Mouse (Mus musculus) ES-E14 (cell line): ENCODE data around the gene Map2k2.

Source experiments
- CHD2 ChIP-seq: IDR thresholded peaks from 2 replicates; pipeline ENCODE4 v1.6.1; 2014; ENCODE audit warnings: mild to moderate bottlenecking, low read depth, low read length, inconsistent platforms
- HCFC1 ChIP-seq: IDR thresholded peaks from 2 replicates; pipeline ENCODE4 v1.6.1; 2012; ENCODE audit warnings: low read length, inconsistent platforms, borderline replicate concordance; ENCODE audit not compliant: insufficient read depth
- ZC3H11A ChIP-seq: IDR thresholded peaks from 2 replicates; pipeline ENCODE4 v1.6.1; 2012; ENCODE audit warnings: low read depth, mild to moderate bottlenecking, inconsistent platforms, low read length, borderline replicate concordance
- ZNF384 ChIP-seq: IDR thresholded peaks from 2 replicates; pipeline ENCODE4 v1.6.1; 2012; ENCODE audit warnings: low read depth, low read length, inconsistent platforms

GRCm38 (mm10) chr10:81178927-81179326 is 73.2 kb downstream of the Map2k2 start:
- TF ChIP-seq HCFC1 (no peak), ZC3H11A (no peak), CHD2 (no peak), ZNF384 (no peak)
